Mouse (Mus musculus): ENCODE data around the gene Cer1. TPM values are rescaled to one million over a fixed set of nuclear protein-coding genes. Genes with fewer than 3 reads are reported as not detected.

Cer1 gene
- polyA plus RNA-seq, 1 experiment = 0.05 TPM

DNA sequence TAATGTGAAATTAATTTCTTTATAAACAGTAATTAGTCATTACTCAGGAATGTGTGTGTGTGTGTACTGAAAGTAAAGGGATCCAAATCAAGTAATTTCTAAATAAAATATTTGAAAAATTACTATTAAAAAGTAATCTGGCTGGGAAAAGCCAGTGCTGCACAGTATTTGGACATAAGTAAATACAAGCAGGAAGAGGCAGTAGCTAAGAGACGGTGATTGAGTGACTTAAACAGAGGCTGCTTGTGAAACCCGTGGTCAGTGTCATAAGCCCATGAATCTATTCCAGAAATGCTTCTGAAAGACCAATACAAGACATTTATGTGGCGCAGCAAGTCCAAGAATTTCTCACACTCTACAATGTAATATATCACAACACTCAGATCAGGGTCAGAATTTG lies 3.6 kb downstream of the Cer1 start:
- Histone ChIP-seq H3K27me3 (ENCODE audit: control insufficient read depth, insufficient read depth, insufficient read length) (no peaks in the 10 kb centered on the region), H3ac (ENCODE audit: control insufficient read depth, insufficient read length, low read depth) (no peak overlapping the region), H3K79me3 (ENCODE audit: low read depth) (no peaks in the 10 kb centered on the region), H3K36me3 (ENCODE audit: control insufficient read depth, insufficient read depth) (no peaks in the 10 kb centered on the region), H3K4me3 (ENCODE audit: insufficient read depth, poor library complexity, severe bottlenecking) (no peak overlapping the region), H3K79me2 (ENCODE audit: control insufficient read depth, insufficient read depth) (no peaks in the 10 kb centered on the region)
- TF ChIP-seq CEBPB (IDR thresholded peaks at IDR 0.05; ENCODE audit: low read depth) (no peak), CTCF (IDR thresholded peaks at IDR 0.05; ENCODE audit: control insufficient read depth, insufficient read depth, insufficient read length) (no peak), MAX (IDR thresholded peaks at IDR 0.05) (no peak), MYOD1 (IDR thresholded peaks at IDR 0.05; ENCODE audit: control insufficient read depth, insufficient read length, low read depth) (no peak), MYOG (IDR thresholded peaks at IDR 0.05; ENCODE audit: control insufficient read depth, extremely low read depth, insufficient read length) (no peak), FOSL1 (IDR thresholded peaks at IDR 0.05; ENCODE audit: insufficient read depth, low read length, poor library complexity, severe bottlenecking) (no peak), USF1 (IDR thresholded peaks at IDR 0.05; ENCODE audit: low read depth) (no peak)

DNA sequence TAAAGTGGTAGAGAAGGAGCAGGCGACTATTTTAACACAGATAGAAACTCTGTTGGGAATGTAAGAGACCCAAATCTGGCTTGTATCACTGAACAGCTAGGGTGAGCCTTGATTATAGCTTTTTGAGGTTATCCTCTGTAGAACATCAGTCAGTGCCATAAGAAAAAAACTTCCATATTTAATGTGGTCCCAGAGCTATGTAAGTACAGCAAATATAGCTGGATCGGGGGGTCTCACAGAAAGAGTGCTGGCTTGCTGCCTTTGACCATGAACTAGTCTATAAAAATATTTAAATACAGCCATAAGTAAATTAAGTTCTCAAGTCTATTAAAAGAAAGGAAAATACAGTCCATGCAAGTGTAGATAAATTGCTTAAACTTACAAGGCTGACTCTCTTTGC lies 4.7 kb downstream of the Cer1 start:
- Histone ChIP-seq H3ac (ENCODE audit: control insufficient read depth, insufficient read length, low read depth) (no peak overlapping the region), H3K36me3 (ENCODE audit: control insufficient read depth, insufficient read depth) (no peaks in the 10 kb centered on the region), H3K79me3 (ENCODE audit: low read depth) (no peaks in the 10 kb centered on the region), H3K4me3 (ENCODE audit: insufficient read depth, poor library complexity, severe bottlenecking) (no peak overlapping the region), H3K27me3 (ENCODE audit: control insufficient read depth, insufficient read depth, insufficient read length) (no peaks in the 10 kb centered on the region), H3K79me2 (ENCODE audit: control insufficient read depth, insufficient read depth) (no peaks in the 10 kb centered on the region)
- TF ChIP-seq MAX (IDR thresholded peaks at IDR 0.05) (no peak), USF1 (IDR thresholded peaks at IDR 0.05; ENCODE audit: low read depth) (no peak), MYOG (IDR thresholded peaks at IDR 0.05; ENCODE audit: control insufficient read depth, extremely low read depth, insufficient read length) (no peak), CEBPB (IDR thresholded peaks at IDR 0.05; ENCODE audit: low read depth) (no peak), FOSL1 (IDR thresholded peaks at IDR 0.05; ENCODE audit: insufficient read depth, low read length, poor library complexity, severe bottlenecking) (no peak), MYOD1 (IDR thresholded peaks at IDR 0.05; ENCODE audit: control insufficient read depth, insufficient read length, low read depth) (no peak), CTCF (IDR thresholded peaks at IDR 0.05; ENCODE audit: control insufficient read depth, insufficient read depth, insufficient read length) (no peak)

DNA sequence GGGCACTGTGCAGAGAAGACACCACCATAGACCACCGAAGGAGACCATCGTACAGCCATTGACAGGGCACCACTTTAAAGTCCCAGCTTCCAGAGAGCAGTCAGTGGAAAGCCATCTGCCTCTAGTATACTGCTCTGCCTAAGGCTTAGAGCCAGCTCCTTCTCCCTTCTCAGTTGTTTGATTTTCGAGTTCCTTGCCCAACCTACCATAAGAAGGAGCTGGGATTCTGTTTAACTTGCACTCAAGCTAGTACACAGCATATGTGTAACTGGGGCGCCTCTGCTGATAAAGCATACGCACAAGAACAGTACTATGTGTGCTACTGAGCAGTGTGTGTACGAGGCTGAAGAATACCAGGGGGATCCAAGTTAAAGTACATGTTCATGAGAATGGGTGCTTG lies 5.8 kb downstream of the Cer1 start:
- H3K4me3 ChIP-seq (ENCODE audit: insufficient read depth, poor library complexity, severe bottlenecking) = no peak overlapping the region

DNA sequence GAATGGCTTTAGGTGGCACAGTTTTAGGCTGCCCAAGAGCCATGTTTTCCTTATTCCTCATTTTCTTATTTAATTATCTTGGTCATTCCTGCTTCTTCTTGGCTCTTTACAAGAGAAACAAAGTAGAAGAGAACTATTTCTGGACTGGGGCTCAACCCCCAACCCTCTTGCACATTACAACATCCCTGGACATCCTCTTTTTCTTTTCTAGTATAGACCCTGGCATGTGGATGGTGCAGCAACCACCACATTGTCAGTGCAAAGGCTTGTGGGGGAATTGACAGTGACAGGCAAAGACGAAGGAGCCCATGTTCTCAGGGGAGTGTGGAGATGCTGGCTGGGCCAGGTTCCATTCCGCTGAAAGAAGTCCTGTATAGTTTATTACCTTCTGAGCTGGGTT lies 8.3 kb downstream of the Cer1 start:
- H3ac ChIP-seq (ENCODE audit: control insufficient read depth, insufficient read length, low read depth) = no peak overlapping the region
- no peaks in the 10 kb centered on the region for H3K79me3 ChIP-seq (ENCODE audit: low read depth)
- no peak overlapping the region for H3K4me3 ChIP-seq (ENCODE audit: insufficient read depth, poor library complexity, severe bottlenecking)
- no peaks in the 10 kb centered on the region for H3K79me2 ChIP-seq (ENCODE audit: control insufficient read depth, insufficient read depth)
- TF ChIP-seq CTCF (IDR thresholded peaks at IDR 0.05; ENCODE audit: control insufficient read depth, insufficient read depth, insufficient read length) = no peak
- TF ChIP-seq FOSL1 (IDR thresholded peaks at IDR 0.05; ENCODE audit: insufficient read depth, low read length, poor library complexity, severe bottlenecking) = no peak
- TF ChIP-seq MYOD1 (IDR thresholded peaks at IDR 0.05; ENCODE audit: control insufficient read depth, insufficient read length, low read depth) = no peak
- TF ChIP-seq USF1 (IDR thresholded peaks at IDR 0.05; ENCODE audit: low read depth) = no peak
- no peak for TF ChIP-seq MYOG (IDR thresholded peaks at IDR 0.05; ENCODE audit: control insufficient read depth, extremely low read depth, insufficient read length)
- TF ChIP-seq MAX (IDR thresholded peaks at IDR 0.05) = no peak
- TF ChIP-seq CEBPB (IDR thresholded peaks at IDR 0.05; ENCODE audit: low read depth) = no peak
- H3K27me3 ChIP-seq (ENCODE audit: control insufficient read depth, insufficient read depth, insufficient read length) = no peaks in the 10 kb centered on the region
- H3K36me3 ChIP-seq (ENCODE audit: control insufficient read depth, insufficient read depth) = no peaks in the 10 kb centered on the region

More for the DNA sequence above, 5.8 kb downstream of the Cer1 start:
- H3ac ChIP-seq (ENCODE audit: control insufficient read depth, insufficient read length, low read depth) = no peak overlapping the region
- no peaks in the 10 kb centered on the region for H3K79me3 ChIP-seq (ENCODE audit: low read depth)
- no peak for TF ChIP-seq MYOG (IDR thresholded peaks at IDR 0.05; ENCODE audit: control insufficient read depth, extremely low read depth, insufficient read length)
- no peak for TF ChIP-seq MYOD1 (IDR thresholded peaks at IDR 0.05; ENCODE audit: control insufficient read depth, insufficient read length, low read depth)
- TF ChIP-seq MAX (IDR thresholded peaks at IDR 0.05) = no peak
- H3K36me3 ChIP-seq (ENCODE audit: control insufficient read depth, insufficient read depth) = no peaks in the 10 kb centered on the region
- no peaks in the 10 kb centered on the region for H3K27me3 ChIP-seq (ENCODE audit: control insufficient read depth, insufficient read depth, insufficient read length)
- no peaks in the 10 kb centered on the region for H3K79me2 ChIP-seq (ENCODE audit: control insufficient read depth, insufficient read depth)

DNA sequence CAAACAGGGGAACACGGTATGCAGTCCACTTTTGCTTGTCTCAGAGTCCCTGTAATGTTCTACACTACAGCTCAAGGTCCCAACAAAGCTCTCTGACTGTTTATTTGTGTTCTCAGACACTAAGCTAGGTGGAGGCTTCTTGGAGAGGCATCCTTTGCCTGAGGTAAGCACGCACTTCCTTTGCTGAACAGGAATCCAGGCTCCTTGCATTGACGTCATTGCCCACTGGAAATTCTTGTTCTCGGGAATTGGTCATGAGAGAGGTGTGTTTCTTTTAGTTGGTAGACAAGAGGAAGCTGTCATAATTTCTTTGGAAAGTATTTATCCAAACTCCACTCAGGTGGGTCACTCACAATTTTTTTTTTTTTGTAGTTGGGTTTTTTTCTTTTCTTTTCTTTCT lies 9.4 kb downstream of the Cer1 start:
- Histone ChIP-seq H3K27me3 (ENCODE audit: control insufficient read depth, insufficient read depth, insufficient read length) (no peaks in the 10 kb centered on the region), H3K4me3 (ENCODE audit: insufficient read depth, poor library complexity, severe bottlenecking) (no peak overlapping the region), H3K36me3 (ENCODE audit: control insufficient read depth, insufficient read depth) (no peaks in the 10 kb centered on the region), H3K79me2 (ENCODE audit: control insufficient read depth, insufficient read depth) (no peaks in the 10 kb centered on the region), H3ac (ENCODE audit: control insufficient read depth, insufficient read length, low read depth) (no peak overlapping the region), H3K79me3 (ENCODE audit: low read depth) (no peaks in the 10 kb centered on the region)
- TF ChIP-seq MYOD1 (IDR thresholded peaks at IDR 0.05; ENCODE audit: control insufficient read depth, insufficient read length, low read depth) (no peak), USF1 (IDR thresholded peaks at IDR 0.05; ENCODE audit: low read depth) (no peak), CEBPB (IDR thresholded peaks at IDR 0.05; ENCODE audit: low read depth) (no peak), FOSL1 (IDR thresholded peaks at IDR 0.05; ENCODE audit: insufficient read depth, low read length, poor library complexity, severe bottlenecking) (no peak), MAX (IDR thresholded peaks at IDR 0.05) (no peak), MYOG (IDR thresholded peaks at IDR 0.05; ENCODE audit: control insufficient read depth, extremely low read depth, insufficient read length) (no peak), CTCF (IDR thresholded peaks at IDR 0.05; ENCODE audit: control insufficient read depth, insufficient read depth, insufficient read length) (no peak)

DNA sequence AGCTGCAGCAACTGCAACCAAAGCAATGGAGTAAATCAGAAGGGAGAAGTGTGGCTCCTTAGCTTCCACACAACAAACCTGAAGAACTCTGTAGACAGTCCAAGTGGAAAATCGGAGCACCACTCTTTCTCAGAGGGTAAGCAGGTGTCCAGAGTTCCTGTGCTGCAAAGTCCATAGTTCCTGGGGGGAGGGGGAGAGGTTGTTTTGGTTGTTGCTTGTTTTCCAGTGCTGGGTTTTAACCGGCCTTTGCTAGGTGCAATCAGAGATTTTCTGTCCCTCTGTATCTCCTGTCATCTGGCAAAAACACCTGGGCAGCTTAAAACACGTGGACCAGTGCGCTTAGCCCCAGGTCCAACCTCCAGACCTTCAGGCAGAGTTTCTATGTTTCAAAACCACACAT lies 10.2 kb downstream of the Cer1 start:
- Histone ChIP-seq H3K4me3 (ENCODE audit: insufficient read depth, poor library complexity, severe bottlenecking) (no peak overlapping the region), H3K79me2 (ENCODE audit: control insufficient read depth, insufficient read depth) (no peaks in the 10 kb centered on the region), H3K79me3 (ENCODE audit: low read depth) (no peaks in the 10 kb centered on the region), H3K27me3 (ENCODE audit: control insufficient read depth, insufficient read depth, insufficient read length) (no peaks in the 10 kb centered on the region), H3K36me3 (ENCODE audit: control insufficient read depth, insufficient read depth) (no peaks in the 10 kb centered on the region), H3ac (ENCODE audit: control insufficient read depth, insufficient read length, low read depth) (no peak overlapping the region)
- TF ChIP-seq MYOD1 (IDR thresholded peaks at IDR 0.05; ENCODE audit: control insufficient read depth, insufficient read length, low read depth) = no peak
- no peak for TF ChIP-seq CTCF (IDR thresholded peaks at IDR 0.05; ENCODE audit: control insufficient read depth, insufficient read depth, insufficient read length)
- no peak for TF ChIP-seq USF1 (IDR thresholded peaks at IDR 0.05; ENCODE audit: low read depth)
- no peak for TF ChIP-seq CEBPB (IDR thresholded peaks at IDR 0.05; ENCODE audit: low read depth)
- TF ChIP-seq FOSL1 (IDR thresholded peaks at IDR 0.05; ENCODE audit: insufficient read depth, low read length, poor library complexity, severe bottlenecking) = no peak
- no peak for TF ChIP-seq MAX (IDR thresholded peaks at IDR 0.05)
- TF ChIP-seq MYOG (IDR thresholded peaks at IDR 0.05; ENCODE audit: control insufficient read depth, extremely low read depth, insufficient read length) = no peak
